In genomic region chr8:51448600-51448999, GRCm38 (mm10) we compare ENCODE assay signal across 23 mouse cellular contexts.
A peak's percentile ranks its signal among the peaks of the same experiment; 100 is the strongest.
DNase-seq lines count a peak whose midpoint lies in the region; ATAC-seq and TF ChIP-seq lines count a peak whose summit lies in the region.
"Had no signal": no experiment of that assay in that cellular context is flagged by ENCODE, and none has a peak within 500 bp of the region (broad histone marks: within the 10 kb centered on the region; RNA-seq: fewer than 3 reads in every experiment).

No protein-coding gene starts in this region.

- no peaks in the 10 kb centered on the region for H3K27me3 ChIP-seq in forebrain, embryonic 12.5 days
- H3K27me3 ChIP-seq in forebrain, embryonic 11.5 days (ENCODE audit: control insufficient read depth, insufficient read depth, low read length) = no peaks in the 10 kb centered on the region
- H3K27me3 ChIP-seq in forebrain, embryonic 14.5 days (replicated peaks; ENCODE audit: control insufficient read depth, insufficient read depth, low read length) = no peaks in the 10 kb centered on the region
- no peaks in the 10 kb centered on the region for H3K27me3 ChIP-seq in forebrain, embryonic 15.5 days
- H3K27me3 ChIP-seq in hindbrain, embryonic 11.5 days (ENCODE audit: control insufficient read depth, insufficient read depth, low read length) = no peaks in the 10 kb centered on the region
- H3K27me3 ChIP-seq in hindbrain, postnatal 0 days (ENCODE audit: insufficient read depth, low read length) = no peaks in the 10 kb centered on the region
- H3K27me3 ChIP-seq: CH12.LX, Patski had no signal

- no peak for TF ChIP-seq CTCF in hindbrain, postnatal 0 days (IDR thresholded peaks at IDR 0.05; ENCODE audit: low read depth)
- no peak for TF ChIP-seq CTCF in brain, embryonic 14.5 days (IDR thresholded peaks at IDR 0.05; ENCODE audit: borderline replicate concordance, extremely low read depth, insufficient read depth, insufficient read length)

- no peak overlapping the region for H3K9ac ChIP-seq in forebrain, embryonic 12.5 days
- H3K9ac ChIP-seq in forebrain, embryonic 11.5 days (ENCODE audit: low read length) = no peak overlapping the region
- H3K9ac ChIP-seq in forebrain, embryonic 14.5 days (ENCODE audit: low read length) = no peak overlapping the region
- H3K9ac ChIP-seq in forebrain, embryonic 15.5 days (replicated peaks) = no peak overlapping the region
- H3K9ac ChIP-seq in hindbrain, embryonic 11.5 days (ENCODE audit: low read depth, low read length) = no peak overlapping the region
- H3K9ac ChIP-seq in hindbrain, postnatal 0 days (replicated peaks; ENCODE audit: low read length) = no peak overlapping the region

- WGBS in forebrain, embryonic 12.5 days = 84% methylated on average over 2 of the region's 2 CpGs
- WGBS in forebrain, embryonic 11.5 days = 86% methylated on average over 2 of the region's 2 CpGs
- WGBS in forebrain, embryonic 14.5 days = 93% methylated on average over 2 of the region's 2 CpGs
- 78% methylated on average over 2 of the region's 2 CpGs for WGBS in forebrain, embryonic 15.5 days
- WGBS in hindbrain, embryonic 11.5 days = 53% methylated on average over 2 of the region's 2 CpGs
- WGBS in hindbrain, postnatal 0 days = 70% methylated on average over 2 of the region's 2 CpGs

- H3K4me1 ChIP-seq in forebrain, embryonic 12.5 days = no peaks in the 10 kb centered on the region
- no peaks in the 10 kb centered on the region for H3K4me1 ChIP-seq in forebrain, embryonic 11.5 days (replicated peaks; ENCODE audit: control insufficient read depth, insufficient read depth, low read length)
- H3K4me1 ChIP-seq in forebrain, embryonic 14.5 days (ENCODE audit: control insufficient read depth, insufficient read depth, low read length) = no peaks in the 10 kb centered on the region
- H3K4me1 ChIP-seq in forebrain, embryonic 15.5 days = no peaks in the 10 kb centered on the region
- H3K4me1 ChIP-seq in hindbrain, embryonic 11.5 days (replicated peaks; ENCODE audit: control insufficient read depth, insufficient read depth, low read length) = no peaks in the 10 kb centered on the region
- no peaks in the 10 kb centered on the region for H3K4me1 ChIP-seq in hindbrain, postnatal 0 days (ENCODE audit: insufficient read depth, low read length)

- TF ChIP-seq POLR2A in brain, embryonic 14.5 days (IDR thresholded peaks at IDR 0.05; ENCODE audit: borderline replicate concordance, extremely low read depth, insufficient read depth, insufficient read length, poor library complexity, severe bottlenecking) = no peak

- ATAC-seq in forebrain, embryonic 12.5 days (ENCODE audit: low FRiP score) = peak; percentile 58
- no peak for ATAC-seq in forebrain, embryonic 11.5 days (replicated peaks; ENCODE audit: low FRiP score)
- ATAC-seq in forebrain, embryonic 14.5 days = no peak
- no peak for ATAC-seq in forebrain, embryonic 15.5 days (replicated peaks)
- peak; percentile 75 for ATAC-seq in hindbrain, embryonic 11.5 days (ENCODE audit: low FRiP score)
- ATAC-seq in hindbrain, postnatal 0 days = no peak
- ATAC-seq in megakaryocyte-erythroid progenitor cell, adult 5-6 weeks (replicated peaks; ENCODE audit: low FRiP score, low TSS enrichment, poor library complexity, severe bottlenecking) = no peak
- ATAC-seq: activated CD4-positive, CD25-positive, alpha-beta regulatory T cell, adult 4 months; CD4-positive, CD25-positive, alpha-beta regulatory T cell, adult 4 months; Patski had no signal

- no peak for DNase-seq in forebrain, embryonic 11.5 days (ENCODE audit: low spot score)
- peak; percentile 11 for DNase-seq in forebrain, embryonic 14.5 days (ENCODE audit: low spot score)
- no peak for DNase-seq in hindbrain, embryonic 11.5 days (ENCODE audit: low spot score)
- no peak for DNase-seq in hindbrain, postnatal 0 days (ENCODE audit: low spot score)
- DNase-seq in brain, embryonic 14.5 days (ENCODE audit: low read depth) = peak; percentile 31
- DNase-seq: adrenal gland, adult 2 months; adrenal gland, adult 8-10 months; adrenal gland, postnatal 10 days; adrenal gland, postnatal 14 days; adrenal gland, postnatal 25 days; adrenal gland, postnatal 36 days; B cell, adult 2 months; cerebellum, adult 11 months; cerebellum, adult 11-12 months; cerebellum, adult 18-20 months had no signal

- no peaks in the 10 kb centered on the region for H3K9me3 ChIP-seq in forebrain, embryonic 12.5 days
- H3K9me3 ChIP-seq in forebrain, embryonic 11.5 days (ENCODE audit: control insufficient read depth, low read length) = no peaks in the 10 kb centered on the region
- no peaks in the 10 kb centered on the region for H3K9me3 ChIP-seq in forebrain, embryonic 14.5 days (replicated peaks; ENCODE audit: control insufficient read depth, low read length)
- H3K9me3 ChIP-seq in forebrain, embryonic 15.5 days = no peaks in the 10 kb centered on the region
- H3K9me3 ChIP-seq in hindbrain, embryonic 11.5 days (ENCODE audit: control insufficient read depth, low read length) = no peaks in the 10 kb centered on the region
- no peaks in the 10 kb centered on the region for H3K9me3 ChIP-seq in hindbrain, postnatal 0 days (ENCODE audit: low read length)
- H3K9me3 ChIP-seq: G1E had no signal

- no peak overlapping the region for H3K4me3 ChIP-seq in forebrain, embryonic 12.5 days (replicated peaks)
- no peak overlapping the region for H3K4me3 ChIP-seq in forebrain, embryonic 11.5 days (ENCODE audit: low read depth, low read length)
- no peak overlapping the region for H3K4me3 ChIP-seq in forebrain, embryonic 14.5 days (ENCODE audit: low read depth, low read length)
- H3K4me3 ChIP-seq in forebrain, embryonic 15.5 days = no peak overlapping the region
- H3K4me3 ChIP-seq in hindbrain, embryonic 11.5 days (ENCODE audit: low read depth, low read length) = no peak overlapping the region
- H3K4me3 ChIP-seq in hindbrain, postnatal 0 days (ENCODE audit: low read length) = no peak overlapping the region

- H3K27ac ChIP-seq in forebrain, embryonic 12.5 days = no peak overlapping the region
- H3K27ac ChIP-seq in forebrain, embryonic 11.5 days (ENCODE audit: low read depth, low read length) = no peak overlapping the region
- H3K27ac ChIP-seq in forebrain, embryonic 14.5 days (ENCODE audit: low read depth, low read length) = no peak overlapping the region
- no peak overlapping the region for H3K27ac ChIP-seq in forebrain, embryonic 15.5 days (replicated peaks)
- H3K27ac ChIP-seq in hindbrain, embryonic 11.5 days (ENCODE audit: low read depth, low read length) = no peak overlapping the region
- no peak overlapping the region for H3K27ac ChIP-seq in hindbrain, postnatal 0 days

- no peaks in the 10 kb centered on the region for H3K36me3 ChIP-seq in forebrain, embryonic 12.5 days (replicated peaks)
- H3K36me3 ChIP-seq in forebrain, embryonic 11.5 days (ENCODE audit: control insufficient read depth, insufficient read depth, low read length) = no peaks in the 10 kb centered on the region
- no peaks in the 10 kb centered on the region for H3K36me3 ChIP-seq in forebrain, embryonic 14.5 days (ENCODE audit: control insufficient read depth, insufficient read depth, low read length)
- no peaks in the 10 kb centered on the region for H3K36me3 ChIP-seq in forebrain, embryonic 15.5 days
- H3K36me3 ChIP-seq in hindbrain, embryonic 11.5 days (ENCODE audit: control insufficient read depth, insufficient read depth, low read length) = no peaks in the 10 kb centered on the region
- H3K36me3 ChIP-seq in hindbrain, postnatal 0 days (ENCODE audit: insufficient read depth, low read length) = no peaks in the 10 kb centered on the region
- H3K36me3 ChIP-seq: G1E had no signal

- no peak overlapping the region for H3K4me2 ChIP-seq in forebrain, embryonic 12.5 days
- H3K4me2 ChIP-seq in forebrain, embryonic 11.5 days (ENCODE audit: low read depth, low read length, severe bottlenecking) = no peak overlapping the region
- no peak overlapping the region for H3K4me2 ChIP-seq in forebrain, embryonic 14.5 days (ENCODE audit: low read length)
- no peak overlapping the region for H3K4me2 ChIP-seq in forebrain, embryonic 15.5 days (replicated peaks)
- H3K4me2 ChIP-seq in hindbrain, embryonic 11.5 days (replicated peaks; ENCODE audit: low read depth, low read length) = no peak overlapping the region
- H3K4me2 ChIP-seq in hindbrain, postnatal 0 days (ENCODE audit: low read depth, low read length) = no peak overlapping the region

Comparison
In these comparisons a context has a peak if more than half of its experiments do, and no peak if none do; other contexts are left out.
1. ATAC-seq: peak in forebrain, embryonic 12.5 days (single experiment) and hindbrain, embryonic 11.5 days (single experiment); none in forebrain, embryonic 11.5 days (single experiment), forebrain, embryonic 14.5 days (single experiment), forebrain, embryonic 15.5 days (single experiment), hindbrain, postnatal 0 days (single experiment) and megakaryocyte-erythroid progenitor cell, adult 5-6 weeks (single experiment).
2. DNase-seq: peak in forebrain, embryonic 14.5 days (single experiment) and brain, embryonic 14.5 days (single experiment); none in forebrain, embryonic 11.5 days (single experiment), hindbrain, embryonic 11.5 days (single experiment) and hindbrain, postnatal 0 days (single experiment).